Mouse (Mus musculus) left cerebral cortex, adult 18-20 months (tissue): ENCODE data around the gene Gstp1. TPM values are rescaled to one million over a fixed set of nuclear protein-coding genes. Genes with fewer than 3 reads are reported as not detected.
A peak's percentile ranks its signal among the peaks of the same experiment; 100 is the strongest.
"Not testable (repeated sequence)": the region's sequence is repeated elsewhere in the genome, so short reads cannot be mapped to it uniquely, and the experiment has no call there.

Experiments used
- DNase-seq, 2 experiments: peaks; one replicate each; pipeline ENCODE4 v3.0.0; 2021 to 2022; ENCODE audit warnings: low spot score in 2 of 2, mixed read lengths in 1 of 2
- long read RNA-seq, 2 experiments: library from polyadenylated mRNA; stranded (forward); transcript quantifications; one replicate each; pipeline ENCODE4 v2.0.0; 2021
- total RNA-seq, 2 experiments: library from RNA; stranded (reverse); gene quantifications; 2 replicates each; pipeline ENCODE4 v1.2.3; 2021

Gstp1 gene
- 100 to 1,000 TPM; 353 to 399 TPM for total RNA-seq
- long read RNA-seq, experiment 1, transcript Gstp1-201 (7 exons, 821 nt): major isoform, 170 of 177 reads
- long read RNA-seq, experiment 1, partial matches to known transcripts: 7 of 177 reads
- long read RNA-seq, experiment 1, other reads (novel, unspliced or antisense): 0 of 177 reads
- long read RNA-seq, experiment 2, transcript Gstp1-201 (7 exons, 821 nt): major isoform, 149 of 166 reads
- long read RNA-seq, experiment 2, partial matches to known transcripts: 13 of 166 reads
- long read RNA-seq, experiment 2, other reads (novel, unspliced or antisense): 2 of 166 reads

DNA sequence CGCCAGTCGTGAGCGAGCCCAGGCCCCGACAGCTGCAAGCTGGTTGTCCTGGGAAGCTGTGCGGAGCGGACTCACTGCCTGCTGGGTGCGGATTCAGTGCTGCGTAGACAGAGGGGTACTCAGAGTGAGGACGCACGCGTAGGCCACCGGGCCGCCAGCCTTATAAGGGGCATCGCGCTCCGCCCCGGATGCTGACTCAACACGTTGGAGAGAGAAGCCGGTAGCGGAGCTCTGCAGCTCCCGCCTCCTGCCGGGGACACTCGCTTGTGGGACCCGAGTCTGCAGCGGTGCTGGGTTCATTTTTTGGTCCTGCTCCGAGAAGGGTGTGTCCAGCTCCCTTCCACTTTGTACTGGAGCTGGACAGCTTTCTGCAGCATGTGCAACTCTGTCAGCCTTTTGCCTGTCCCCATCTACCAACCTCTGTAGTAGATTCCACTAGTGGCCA lies at the start of gene Gstp1:
Gstp1 (minus strand) TSS at position 198 of the 445 bp plus-strand sequence.
- peak; percentile 87 to 90 for DNase-seq

DNA sequence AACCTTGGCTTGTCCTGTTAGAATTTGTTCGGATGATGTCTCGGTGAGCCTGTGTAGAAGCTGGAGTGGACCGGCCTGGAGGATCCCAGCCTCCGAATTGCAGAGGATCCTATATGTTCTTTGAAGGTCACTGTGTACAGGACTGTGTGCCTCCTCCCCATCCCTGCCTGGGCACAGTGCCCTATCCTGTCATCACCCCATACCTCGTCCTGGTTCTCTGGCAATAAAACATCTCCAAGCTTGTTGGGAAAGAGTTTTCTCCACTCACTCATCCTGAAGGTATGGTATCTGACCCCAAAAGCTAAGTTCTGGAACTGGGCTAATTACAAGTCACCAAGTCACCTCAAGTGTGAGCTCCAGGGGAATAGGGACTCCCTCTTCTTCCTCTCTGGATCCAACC lies 49.3 kb upstream of the Gstp1 start:
- no peak for DNase-seq

DNA sequence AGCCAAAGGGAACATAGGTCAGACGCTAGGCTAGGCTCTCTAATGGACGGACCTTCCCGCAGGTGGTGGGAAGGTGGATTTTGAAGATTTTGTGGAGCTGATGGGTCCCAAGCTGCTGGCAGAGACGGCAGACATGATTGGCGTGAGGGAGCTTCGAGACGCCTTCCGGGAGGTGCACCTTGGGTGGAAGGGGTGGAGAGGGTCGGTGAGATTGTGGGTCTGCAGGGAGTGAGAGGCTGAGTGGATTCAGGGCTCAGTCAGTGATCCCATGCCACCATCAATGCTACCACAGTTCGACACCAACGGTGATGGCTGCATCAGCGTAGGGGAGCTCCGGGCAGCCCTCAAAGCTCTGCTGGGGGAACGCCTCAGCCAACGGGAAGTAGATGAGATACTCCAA lies 48.4 kb upstream of the Gstp1 start:
- no peak for DNase-seq

GRCm38 (mm10) chr19:4084984-4085383 lies 47.2 kb upstream of the Gstp1 start:
- no peak for DNase-seq

DNA sequence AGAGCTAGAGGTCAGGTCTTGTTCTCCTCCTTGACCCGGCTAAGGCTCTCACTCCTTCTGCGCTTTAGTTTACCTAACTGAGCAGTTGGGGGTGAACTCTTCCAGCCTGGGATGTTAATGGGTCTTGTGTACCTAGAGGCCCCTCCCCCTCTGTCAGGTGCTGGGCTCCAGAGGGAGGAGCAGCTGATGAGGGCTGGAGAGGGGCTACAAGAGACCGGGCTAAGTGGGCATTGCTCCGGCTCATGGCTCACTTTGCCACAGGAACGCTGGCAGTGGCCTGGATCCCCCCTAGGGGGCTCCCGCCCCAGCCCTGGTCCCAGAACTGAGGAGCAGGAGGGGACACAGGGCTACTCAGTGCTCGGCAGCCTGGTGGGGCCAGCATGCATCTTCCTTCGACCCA lies 46.0 kb upstream of the Gstp1 start:
- DNase-seq: no peak

DNA sequence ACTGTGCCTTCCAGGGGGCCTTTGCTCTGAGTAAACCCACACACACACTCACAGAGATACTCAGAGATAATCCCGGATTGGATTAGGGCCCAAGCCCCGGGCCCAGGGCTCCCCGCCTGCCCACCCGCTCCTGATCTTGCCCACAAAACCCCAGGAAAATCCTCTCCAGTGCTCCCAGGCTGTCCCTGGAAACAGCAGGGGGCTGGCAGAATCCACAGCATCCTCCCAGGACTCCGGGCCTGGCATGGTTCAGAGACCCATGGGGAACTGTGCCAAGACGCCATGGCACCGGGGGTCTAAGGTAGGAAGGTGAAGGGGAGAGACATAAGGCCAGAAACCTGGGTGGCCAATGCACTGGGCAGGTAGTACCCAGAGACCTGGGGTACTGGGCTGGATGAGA lies 45.5 kb upstream of the Gstp1 start:
- DNase-seq: no peak

GRCm38 (mm10) chr19:4082219-4082965 lies 44.6 kb upstream of the Gstp1 start:
- DNase-seq: no peak

- DNase-seq: no peak
Measured at GRCm38 (mm10) chr19:4081394-4081793, 43.6 kb upstream of the Gstp1 start, which contains the start of gene Cabp2. Gene Cabp2 (plus strand): TSS chr19:4081578.

DNA sequence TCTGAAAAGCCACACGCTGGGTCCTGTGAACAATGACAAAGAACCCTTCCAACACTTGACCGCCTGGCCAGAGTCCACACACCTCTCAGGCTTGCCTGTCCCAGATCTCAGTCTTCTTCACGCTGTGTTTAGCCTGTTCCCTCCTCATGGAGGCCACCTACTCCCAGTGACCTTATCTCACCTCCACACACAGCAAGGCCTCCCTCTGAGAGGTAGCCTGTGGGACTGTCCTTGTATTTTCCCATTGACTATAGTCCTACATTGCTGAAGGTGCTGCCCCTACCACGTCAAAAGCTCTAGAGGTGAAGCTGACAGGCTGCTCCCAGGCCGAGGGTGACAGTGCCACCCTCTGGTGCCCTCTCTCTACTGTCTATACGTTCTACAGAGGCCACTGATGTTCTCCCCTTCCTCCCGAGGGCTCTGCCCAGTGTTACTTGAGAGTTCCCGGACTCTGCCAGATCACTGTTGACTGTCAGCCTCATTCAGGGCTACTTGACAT lies 42.8 kb upstream of the Gstp1 start:
- no peak for DNase-seq

DNA sequence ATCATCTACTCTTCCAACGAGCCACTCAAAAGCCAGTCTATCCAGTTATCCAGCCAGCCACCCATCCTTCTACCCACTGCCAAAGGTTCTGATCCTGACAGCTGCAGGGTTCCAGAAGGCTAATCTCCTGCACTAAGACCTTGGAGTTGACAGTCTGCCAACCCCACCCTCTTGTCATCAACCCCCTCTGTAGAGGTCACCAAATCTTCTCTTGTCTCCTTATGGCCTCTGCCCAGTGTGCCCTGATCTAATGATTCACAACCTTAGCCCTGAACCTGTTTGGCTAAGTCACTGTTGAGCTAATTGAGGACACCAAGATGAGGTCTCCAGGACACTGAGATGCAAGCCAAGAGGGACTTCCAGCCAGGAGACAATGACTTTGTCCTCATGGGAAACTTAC lies 41.8 kb upstream of the Gstp1 start:
- no peak for DNase-seq

GRCm38 (mm10) chr19:4075531-4075930 lies 37.7 kb upstream of the Gstp1 start:
- no peak for DNase-seq

DNA sequence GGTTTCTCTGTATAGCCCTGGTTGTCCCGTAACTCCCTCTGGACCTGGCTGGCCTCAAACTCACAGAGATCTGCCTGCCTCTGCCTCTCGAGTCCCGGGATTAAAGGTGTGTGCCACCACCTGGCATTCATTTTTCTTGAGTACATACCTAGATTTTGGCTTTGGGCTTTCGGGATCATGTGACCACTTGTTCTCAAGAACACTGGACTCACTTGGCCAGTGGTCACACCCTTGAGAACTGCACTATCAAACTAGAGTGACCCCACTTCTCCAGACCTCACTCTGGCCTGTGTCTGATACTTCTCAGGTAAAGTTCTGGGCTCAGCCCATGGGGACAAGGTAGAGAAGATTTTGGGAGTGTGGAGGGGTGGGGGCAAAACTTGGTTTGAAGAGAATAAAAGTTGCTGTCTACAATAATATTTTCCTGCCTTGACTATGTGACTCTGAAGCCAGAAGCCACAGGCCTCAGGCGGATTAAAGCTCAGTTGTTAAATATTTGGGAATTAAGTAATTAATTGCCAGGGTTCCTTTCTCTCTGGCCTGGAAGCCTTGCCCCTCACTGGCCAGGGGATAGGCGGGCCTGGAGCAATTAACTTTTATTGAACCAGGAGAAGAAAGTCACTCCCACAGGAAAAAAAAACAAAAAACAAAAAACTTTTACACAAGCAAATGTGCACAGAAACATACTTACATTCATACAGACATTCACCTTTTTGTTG lies 35.1 kb upstream of the Gstp1 start:
- DNase-seq: no peak

- DNase-seq: no peak
Measured at GRCm38 (mm10) chr19:4071406-4071805, 33.6 kb upstream of the Gstp1 start.

DNA sequence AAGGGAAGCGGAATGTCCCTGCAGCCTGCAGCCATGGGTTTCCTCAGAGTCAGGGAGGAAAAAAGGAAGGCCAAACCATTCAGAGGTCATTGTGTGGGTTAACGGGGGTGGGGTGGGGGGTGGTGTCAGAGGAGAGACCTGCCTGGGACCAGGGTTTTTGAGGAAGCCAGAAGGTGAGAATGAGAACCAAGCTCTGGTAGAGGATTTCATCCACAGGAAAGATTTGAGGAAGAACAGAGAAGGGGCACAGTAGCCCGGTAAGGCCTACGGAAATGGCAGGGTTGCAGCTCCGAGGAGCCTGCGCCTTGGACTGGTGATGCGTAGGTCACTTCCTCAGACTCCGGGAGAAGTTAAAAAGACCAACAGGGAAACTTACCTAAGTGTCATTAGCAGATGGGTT lies 33.0 kb upstream of the Gstp1 start:
- DNase-seq: no peak

DNA sequence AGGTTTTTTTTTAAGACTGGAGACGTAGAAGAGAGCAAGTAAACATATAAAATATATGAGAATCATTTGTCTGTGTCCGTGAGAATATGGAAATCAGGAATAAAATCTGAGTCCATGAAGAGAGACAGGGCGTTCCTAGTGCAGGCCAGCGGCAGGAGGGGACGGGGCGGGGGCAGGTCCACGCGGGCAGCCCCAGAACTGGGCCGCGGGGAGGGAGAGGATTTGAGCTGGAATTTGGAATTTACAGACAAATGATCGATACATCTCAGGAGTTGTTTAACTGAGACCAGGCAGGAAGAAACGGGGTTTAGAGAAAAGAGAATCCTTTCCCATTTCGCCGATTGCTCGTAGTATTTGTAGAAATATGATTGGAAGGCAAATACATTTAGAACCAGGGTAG lies 32.5 kb upstream of the Gstp1 start:
- no peak for DNase-seq

DNA sequence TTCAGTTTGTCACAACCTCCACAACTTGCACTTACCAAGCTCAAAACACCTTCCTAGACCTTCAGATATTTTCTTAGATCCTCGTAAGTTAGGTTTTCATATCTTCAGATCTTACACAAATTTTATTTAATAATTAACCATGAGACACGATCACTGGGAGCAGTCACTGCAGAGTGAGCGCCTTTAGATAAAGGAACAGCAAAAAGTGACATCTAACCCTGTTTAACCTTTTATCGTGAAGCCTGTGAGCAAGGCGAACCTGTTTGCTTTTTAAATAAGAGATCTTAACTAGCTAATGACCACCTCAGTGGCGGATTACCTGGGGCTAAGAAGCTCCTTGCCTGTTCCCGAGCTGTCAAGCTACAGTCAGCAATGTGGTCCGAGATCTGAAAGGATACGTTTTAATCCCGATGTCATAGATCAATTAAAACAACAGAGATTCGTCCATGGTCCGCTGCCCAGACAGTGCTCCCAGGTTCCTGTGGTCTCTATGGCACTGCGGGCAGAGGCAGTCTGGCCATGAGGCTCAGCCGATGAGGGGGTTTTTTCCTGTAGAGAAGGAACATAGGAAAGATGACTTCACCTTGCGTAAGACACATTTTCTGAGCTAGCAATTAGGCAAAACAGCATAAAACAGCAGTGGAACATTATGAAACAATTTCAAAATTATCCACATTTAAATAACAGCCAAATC lies 31.1 kb upstream of the Gstp1 start:
- DNase-seq: no peak

- DNase-seq: not testable (repeated sequence)
Measured at GRCm38 (mm10) chr19:4068242-4068641, 30.5 kb upstream of the Gstp1 start.

DNA sequence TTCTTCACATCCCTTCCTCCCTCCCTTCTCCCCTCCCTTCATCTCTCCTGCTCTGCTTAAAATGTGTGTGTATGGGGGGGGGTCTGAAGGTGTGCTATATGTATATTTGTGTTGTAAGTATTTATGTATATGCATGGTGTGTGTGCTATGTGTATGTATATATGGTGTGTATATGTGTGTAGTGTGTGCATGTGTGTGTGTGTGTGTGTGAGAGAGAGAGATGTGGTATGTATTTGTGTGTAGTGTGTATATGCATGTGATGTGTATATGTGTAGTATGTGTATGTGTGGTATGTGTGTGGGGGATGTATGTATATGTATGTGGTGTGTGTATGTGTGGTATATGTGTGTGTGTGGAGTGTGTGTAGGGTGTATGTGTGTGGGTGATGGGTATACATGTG lies 29.1 kb upstream of the Gstp1 start:
- no peak for DNase-seq

- DNase-seq: no peak
Measured at GRCm38 (mm10) chr19:4066280-4066679, 28.5 kb upstream of the Gstp1 start.

- DNase-seq: not testable (repeated sequence)
Measured at GRCm38 (mm10) chr19:4064501-4064900, 26.7 kb upstream of the Gstp1 start.

DNA sequence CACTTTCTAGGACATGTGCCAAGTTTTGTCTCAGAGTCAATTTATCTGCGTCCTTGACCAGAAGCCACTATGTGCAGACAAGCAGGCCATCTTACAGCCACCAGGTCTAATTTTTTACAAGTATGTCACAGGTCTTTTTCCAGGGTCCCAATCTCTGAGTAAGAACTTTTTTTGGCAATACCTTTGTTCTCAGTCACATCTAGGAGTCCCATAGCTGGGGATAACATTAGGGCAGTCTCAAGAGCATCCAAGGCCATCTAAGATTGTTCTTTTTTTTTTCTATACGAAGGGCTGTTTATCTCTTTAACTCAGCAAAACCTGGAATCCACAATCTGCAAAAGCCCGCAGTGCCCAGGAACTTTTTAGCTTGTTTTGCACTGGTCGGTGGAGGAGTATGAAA lies 25.6 kb upstream of the Gstp1 start:
- DNase-seq: not testable (repeated sequence)
